Mouse (Mus musculus): ENCODE results near the gene Mcf2l.

DNA sequence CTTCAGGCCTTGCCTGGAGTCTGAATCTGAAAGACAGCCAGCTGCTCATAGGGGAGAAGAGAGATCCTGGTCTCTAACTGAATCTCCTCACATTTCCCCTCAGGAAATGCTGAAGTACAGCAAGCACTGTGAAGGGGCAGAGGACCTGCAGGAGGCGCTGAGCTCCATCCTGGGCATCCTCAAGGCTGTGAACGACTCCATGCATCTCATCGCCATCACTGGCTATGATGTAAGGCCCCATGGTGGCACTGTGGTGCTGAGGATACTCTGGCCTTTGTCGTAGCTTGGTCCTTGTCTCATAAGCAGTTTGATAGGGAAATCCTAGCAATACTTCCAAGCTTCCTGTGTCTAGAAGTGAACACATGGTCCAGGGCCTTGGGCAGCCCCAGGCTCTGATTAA, 136.7 kb downstream of the Mcf2l start:
- no peak for TF ChIP-seq HCFC1 (IDR thresholded peaks at IDR 0.05; ENCODE audit: borderline replicate concordance, insufficient read depth, low read length)
- TF ChIP-seq ZC3H11A (IDR thresholded peaks at IDR 0.05; ENCODE audit: borderline replicate concordance, low read depth, low read length) = no peak
